Mouse (Mus musculus) mature B cell (primary cell): ENCODE measurements at regions not wholly inside any gene's neighbourhood (a gene's known extent, or its start where the extent isn't known, plus 50 kb on each side); places are given as distances from the start of the nearest gene placed in this dataset.

ENCODE experiments used
- in situ Hi-C: fragments of 300-500 bp; cut with MboI; formaldehyde crosslinking; loops from 2 replicates; pipeline ENCODE4 v1.14.3; 2019

DNA sequence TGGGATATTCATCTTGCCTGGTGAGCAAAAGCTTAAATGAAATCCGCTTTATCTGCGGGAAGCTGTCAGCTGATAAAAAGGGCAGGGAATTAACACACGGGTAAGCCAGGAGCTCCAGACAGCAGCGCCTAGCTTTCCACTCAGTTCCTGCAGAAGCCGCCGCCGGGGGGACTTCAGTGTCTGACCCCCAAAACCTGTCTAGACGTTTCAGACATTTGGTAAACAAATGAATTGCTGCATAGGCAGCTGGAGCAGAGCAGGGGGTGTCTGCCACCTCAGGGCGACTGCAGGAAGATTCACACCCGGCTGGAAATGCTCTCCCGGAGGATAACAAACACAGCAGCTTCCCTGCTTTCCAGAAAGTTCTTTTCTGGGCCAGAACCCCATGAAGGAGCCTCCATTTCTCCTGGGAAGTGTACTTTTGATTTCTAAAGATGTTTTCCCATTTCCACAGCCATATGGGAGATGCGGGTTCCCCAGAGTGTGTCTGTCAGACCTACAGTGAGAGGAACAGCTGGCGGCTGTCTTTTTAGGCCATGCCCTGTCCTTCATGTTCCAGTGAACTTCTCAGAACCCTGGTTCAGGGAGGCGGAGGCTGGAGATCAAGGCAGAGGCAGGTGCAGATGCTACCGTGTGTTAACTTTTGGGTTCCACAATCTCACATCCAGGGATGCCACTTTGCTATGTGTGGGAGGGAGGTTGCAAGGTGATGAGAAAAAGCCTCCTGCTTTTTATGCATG lies 58.7 kb upstream of the Pmepa1 start:
- in situ Hi-C loops, result no loop called here

DNA sequence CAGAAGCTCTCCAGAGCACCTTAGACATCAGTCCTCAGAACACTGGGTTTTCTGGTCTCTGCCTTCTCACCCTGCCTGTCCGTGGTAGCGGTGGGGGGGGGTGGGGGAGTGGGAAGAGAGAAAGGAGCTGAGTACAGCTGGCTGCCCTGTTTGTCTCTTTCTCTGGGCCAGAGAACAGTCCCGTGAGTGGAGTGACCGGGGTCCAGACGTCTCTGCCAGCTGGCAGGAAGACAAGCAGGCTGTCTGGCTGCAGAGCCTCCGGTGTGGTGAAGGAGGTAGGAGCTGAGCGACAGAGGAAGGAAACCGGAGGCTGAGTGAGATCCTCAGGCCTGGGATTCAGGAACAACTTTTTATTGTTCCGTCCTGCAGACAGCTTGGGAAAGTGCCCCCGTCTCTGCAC lies 59.5 kb upstream of the Pmepa1 start:
- in situ Hi-C loops, result no loop called here

DNA sequence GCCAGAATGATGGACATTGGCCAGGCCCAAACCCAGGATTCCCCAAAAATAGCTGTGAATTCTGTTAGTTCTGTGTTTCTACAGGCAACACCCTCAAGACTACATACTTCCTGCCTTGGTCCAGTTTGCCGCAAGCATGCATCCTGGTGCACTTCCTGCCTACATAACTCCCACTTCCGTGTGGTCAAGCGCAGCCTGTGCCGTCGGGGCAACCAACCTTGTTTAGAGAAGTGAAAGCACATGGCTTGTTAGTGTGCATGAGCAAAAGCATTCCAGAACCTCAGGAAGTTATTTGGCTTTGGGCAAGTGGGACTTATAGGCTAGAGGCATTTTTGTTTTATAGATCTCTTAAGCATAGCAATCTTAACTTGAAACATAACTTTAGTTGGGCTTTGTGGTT lies 61.3 kb upstream of the Pmepa1 start:
- in situ Hi-C loops, result no loop called here

DNA sequence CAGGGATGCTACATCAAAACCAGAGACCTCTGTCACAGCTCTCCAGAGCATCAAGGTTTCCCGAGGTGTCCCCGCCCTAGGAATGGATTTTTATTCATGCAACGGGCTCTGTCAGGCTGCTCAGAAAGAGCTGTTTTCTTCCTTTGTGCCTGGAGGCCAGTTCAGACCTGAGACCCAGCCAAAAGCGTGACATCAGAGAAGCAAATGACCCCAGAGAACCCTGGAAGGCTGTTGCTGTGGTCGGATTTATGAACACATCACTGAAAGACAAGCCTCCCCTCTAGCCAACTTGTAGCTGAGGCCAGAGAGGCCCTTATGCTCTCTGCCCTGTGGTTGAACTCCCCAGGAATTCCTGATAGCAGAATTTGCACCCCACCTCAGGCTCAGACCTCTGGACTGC lies 62.3 kb upstream of the Pmepa1 start:
- in situ Hi-C loops, result no loop called here

DNA sequence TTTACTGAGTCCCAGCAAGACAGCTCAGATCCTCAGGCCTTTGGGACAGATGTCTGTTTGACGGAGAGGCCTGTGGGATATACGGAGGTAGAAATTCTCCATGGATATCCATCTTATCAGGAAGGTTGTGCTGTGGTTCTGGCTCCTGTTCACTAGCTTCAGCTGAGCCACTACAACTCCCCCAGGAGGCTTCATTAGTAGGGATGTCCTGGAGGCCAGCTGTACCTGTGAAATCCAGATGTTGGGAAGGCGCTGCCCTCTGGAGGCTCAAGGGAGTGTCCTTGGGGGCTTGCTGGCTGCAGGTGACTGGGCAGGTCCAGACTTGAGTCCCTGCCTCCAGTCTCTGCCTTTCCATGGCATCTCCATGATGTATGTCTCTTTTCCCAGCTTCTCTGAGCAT lies 62.9 kb upstream of the Pmepa1 start:
- in situ Hi-C loops, result no loop called here

DNA sequence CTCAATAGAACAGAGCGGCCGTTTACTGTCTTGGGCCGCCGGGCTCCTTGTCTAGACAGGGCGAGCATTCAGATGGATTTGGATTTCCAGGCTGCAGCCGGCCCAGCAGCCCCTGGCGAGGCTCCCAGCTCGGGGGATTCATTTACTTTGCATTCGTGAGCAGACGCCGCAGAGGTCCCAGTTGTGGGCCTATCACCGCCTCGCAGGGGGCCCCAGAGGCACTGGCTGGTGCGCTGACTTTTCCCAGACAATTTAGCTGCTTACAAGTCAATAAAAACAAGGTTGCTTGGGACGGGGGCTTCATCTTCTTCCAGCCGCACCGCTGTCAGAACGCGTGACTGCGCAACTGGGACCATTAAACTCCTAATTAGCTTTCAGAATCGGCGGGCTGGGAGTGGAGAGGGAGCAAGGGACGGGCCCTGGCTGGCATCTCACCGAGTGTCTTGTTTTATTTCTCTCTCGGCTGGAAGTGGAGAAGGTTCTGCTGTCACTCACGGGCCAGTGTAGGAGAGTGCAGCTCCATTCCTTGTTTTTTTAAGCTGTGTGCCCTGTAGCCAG lies 63.8 kb upstream of the Pmepa1 start:
- in situ Hi-C loops, result no loop called here

DNA sequence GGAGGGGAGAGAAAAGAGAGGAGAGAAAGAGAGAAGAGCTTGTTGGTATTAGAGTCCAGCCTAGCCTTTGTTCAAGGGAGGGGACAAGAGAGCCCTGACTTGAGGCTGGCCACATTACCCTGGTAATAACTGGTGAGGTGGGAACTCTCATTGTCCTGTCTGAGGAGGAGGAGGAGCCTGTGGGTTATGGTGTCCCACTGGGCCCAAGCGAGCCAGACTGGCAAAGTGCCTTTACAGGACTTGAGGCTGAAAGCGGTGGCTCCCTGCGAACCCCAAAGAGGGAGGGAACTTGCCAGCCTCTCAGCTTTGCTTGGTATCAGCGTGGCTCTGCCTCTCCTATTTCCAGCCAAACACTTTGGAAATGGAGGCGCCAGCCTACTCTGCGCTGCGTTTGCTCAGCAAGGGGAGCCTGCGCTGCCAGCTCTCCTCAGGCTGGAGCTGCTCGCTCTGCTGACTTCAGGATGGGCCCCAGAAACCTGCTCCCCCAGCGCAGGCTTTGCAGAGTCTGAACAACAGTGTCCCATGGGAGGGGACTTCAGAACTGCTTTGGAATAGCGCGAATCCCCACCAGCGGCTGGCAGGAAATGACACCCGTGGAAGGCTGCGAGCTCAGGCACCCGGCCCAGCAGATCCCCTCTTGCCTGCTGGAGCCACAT lies 66.4 kb upstream of the Pmepa1 start:
- in situ Hi-C loops, result no loop called here

DNA sequence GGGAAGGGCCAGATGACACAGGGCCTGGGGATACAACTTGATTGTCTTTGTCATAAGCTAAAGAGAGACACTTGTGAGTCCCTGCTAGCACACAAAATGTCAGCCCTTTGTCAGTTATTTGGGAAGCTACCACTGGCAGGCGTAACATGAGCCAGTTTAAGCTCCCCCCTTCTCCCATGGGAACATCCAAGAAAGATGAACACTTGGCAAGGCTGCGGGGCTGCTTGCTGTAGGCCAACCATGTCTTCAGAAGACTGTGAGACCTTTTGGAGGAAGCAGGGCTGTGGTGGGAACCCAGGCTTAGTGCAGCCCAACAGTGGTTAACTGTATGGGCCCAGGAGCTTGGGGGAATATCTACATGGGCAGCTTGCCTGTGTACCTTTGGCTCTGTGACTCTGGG lies 67.3 kb upstream of the Pmepa1 start:
- in situ Hi-C loops, result no loop called here

DNA sequence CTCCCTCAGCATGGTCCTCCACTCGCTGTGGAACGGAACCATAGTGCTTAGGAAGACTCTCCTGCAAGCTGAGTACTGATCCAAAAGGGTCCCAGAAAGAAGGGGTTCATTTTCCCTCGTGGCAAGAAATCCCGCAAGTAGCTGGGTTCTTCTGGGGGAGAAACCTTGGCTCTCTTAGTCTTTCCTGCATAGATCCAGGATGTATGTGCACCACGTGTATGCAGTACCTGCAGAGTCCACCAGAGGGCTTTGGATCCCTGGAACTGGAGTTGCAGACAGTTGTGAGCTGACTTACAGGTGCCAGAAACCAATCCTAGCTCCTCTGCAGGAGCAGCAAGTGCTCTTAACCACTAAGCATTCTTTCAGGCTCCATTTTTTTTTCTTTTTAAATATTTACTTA lies 67.9 kb upstream of the Pmepa1 start:
- in situ Hi-C loops, result no loop called here

DNA sequence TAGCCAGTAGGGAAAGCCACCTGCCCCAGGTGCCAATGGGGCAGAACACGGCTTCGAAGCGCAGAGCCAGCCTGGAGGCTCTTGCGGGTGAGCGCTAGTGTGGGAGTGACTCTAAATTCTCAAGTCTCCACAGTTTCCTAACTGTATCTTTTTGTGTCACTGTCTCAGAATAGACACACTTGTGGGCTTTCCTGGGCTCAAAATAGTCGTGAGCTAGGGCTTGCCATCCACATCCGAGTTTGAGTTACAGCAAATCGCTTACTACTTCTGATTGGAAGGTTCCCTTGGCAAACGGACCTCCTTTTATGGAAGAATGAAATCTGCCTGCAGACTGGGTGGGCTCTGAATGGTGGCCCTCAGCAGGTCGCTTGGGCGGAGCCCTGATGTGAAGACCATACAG lies 71.0 kb upstream of the Pmepa1 start:
- in situ Hi-C loops, result no loop called here

DNA sequence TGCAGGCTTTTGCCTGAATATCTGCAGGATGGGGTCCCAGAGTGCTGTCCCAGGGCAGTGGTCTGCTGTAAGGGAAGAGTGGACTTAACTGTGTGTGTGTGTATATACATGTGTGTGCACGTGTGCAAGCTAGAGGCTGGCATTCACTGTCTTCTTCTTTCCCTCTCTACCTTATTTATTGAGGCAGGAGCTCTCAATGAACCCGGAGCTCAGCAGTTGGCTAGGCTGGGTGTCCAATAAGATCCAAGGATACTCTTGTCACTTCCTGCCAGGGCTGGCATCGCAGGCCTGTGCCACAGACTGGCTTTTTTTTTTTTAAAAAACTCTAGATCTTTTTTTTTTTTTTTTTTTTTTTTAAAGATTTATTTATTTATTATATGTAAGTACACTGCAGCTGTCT lies 72.4 kb upstream of the Pmepa1 start:
- in situ Hi-C loops, result no loop called here

DNA sequence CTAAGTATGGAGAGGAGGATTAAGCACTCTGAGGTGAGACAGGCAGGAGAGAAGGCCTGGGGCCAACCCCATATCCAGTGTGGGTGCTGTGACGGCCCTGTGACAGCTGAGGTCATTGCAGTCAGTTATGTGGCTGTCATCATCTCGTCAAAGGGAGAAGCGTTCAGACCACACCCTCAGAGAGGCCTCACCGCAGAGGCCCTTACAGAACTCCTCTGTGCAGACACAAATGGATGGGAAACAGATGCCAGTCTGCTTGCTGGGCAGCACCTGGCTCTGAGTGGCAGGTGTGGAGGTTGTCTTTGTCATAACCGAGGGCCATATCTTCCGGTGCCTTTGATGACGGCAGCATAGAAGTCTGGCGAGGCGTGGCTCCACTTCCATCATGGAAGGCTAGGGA lies 73.2 kb upstream of the Pmepa1 start:
- in situ Hi-C loops, result no loop called here

DNA sequence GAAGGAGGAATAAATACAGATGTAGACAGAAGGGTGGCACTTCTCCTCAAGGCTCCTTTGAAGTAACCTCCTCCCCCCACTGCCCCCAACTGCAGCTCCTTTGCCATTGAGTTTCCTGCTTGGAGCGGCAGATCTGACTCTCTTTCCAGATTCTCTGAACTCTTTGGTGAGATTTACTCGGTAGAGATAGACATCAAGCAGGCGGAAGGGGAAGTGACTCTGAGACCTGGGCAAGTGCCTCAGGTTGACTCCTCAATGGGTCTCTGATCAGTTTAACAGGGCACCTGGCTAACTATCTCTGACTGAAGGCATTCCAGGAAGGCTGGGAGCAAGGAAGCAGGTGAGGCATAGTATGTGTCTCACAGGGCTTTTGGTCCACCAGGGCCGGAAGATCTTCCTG lies 73.6 kb upstream of the Pmepa1 start:
- in situ Hi-C loops, result no loop called here

DNA sequence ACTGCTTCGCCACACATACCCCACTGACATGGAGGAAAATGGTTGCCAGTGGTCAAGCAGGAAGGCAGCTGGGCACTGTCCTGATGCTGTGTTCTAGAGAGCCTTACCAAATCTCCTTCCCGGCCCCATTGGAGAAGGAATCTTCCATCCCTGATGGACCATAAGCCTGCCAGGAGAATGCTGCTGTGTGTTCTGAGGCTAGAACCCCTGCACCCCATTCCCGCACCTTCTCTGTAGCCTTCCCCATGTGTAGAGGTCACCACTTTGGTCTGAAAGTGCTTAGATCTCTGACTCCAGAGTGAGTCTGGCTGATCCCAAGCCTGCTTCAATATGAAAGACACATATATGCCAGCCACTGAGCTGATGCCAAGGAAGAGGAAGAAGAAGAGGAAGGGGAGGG lies 74.1 kb upstream of the Pmepa1 start:
- in situ Hi-C loops, result no loop called here

DNA sequence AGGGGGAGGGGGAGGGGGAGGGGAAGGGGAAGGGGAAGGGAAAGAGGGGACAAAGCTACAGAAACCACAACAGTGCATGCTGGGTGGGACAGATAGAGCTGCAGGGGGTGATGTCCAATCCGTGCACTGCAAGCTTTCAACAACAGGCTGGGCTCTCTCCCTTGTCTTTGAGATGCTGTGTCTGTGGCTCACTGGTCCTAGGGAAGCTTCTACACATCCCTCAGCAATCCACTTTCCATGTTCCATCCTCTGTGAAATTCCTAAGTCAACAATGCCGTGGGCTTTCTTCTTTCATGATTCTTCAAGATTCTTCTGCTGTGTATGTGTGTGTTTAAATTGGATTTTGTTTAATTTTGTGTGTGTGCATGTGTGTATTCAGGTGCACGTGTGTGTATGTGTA lies 74.5 kb upstream of the Pmepa1 start:
- in situ Hi-C loops, result no loop called here

DNA sequence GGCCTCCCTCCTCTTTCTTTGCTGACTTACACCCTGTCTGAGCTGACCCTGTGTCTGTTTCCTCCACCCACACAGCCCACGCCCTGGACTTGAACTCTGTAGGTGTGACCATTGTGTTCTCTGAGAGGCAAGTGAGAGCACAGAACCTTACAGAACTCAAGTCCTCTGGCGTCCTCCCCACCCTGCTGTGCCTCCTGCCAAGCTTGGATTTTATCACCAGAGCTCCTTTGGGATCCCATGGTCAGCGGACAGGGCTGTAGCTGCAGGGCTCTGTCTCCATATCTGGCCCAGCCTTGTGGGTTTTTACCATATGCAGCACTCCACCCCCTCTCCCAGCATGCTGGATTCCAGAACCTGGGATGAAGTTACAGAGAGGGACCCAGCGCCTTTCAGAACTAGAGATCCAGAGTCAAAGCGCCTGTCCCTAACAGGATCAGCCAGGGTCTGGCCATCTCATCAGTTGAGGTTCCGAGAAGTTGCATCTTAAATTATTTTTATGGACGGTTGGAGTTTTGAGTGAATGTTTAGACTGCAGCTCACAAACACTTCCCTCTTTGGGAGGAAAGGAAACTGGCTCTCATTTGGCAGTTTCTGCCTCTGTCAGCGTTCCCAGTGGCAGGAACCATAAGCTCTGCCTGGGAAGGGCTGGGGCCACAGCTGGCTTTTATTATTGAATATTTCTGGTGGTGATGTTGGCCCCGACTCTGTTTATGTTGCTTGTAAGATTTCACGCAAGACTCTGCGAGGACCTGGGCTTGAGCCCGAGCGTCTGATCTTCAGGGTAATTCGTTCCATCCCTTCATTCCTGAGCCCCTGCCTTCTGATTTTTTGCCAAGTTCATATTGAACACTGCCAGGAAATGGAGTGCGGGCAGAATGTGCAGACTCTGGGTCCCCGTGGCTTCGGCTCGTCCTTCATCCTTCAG lies 75.8 kb upstream of the Pmepa1 start:
- in situ Hi-C loops, result no loop called here

DNA sequence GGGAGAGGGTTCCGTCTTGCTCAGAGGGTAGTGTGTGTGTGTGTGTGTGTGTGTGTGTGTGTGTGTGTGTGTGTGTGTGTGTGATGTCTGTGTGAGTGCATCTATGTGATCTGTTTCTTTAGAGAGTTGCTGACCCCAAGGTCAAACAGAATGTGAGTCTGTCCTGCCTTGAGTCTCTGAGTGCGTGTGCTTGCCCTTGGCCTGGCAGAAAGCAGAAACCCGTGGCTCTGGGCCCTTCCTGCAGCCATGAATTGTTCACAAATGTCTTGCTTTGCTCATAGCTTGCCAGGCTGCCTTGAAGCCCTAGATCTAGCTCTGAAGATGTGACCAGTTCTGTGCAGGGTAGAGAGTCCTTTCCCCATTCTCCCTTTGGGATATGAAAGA lies 76.4 kb upstream of the Pmepa1 start:
- in situ Hi-C loops, result no loop called here

DNA sequence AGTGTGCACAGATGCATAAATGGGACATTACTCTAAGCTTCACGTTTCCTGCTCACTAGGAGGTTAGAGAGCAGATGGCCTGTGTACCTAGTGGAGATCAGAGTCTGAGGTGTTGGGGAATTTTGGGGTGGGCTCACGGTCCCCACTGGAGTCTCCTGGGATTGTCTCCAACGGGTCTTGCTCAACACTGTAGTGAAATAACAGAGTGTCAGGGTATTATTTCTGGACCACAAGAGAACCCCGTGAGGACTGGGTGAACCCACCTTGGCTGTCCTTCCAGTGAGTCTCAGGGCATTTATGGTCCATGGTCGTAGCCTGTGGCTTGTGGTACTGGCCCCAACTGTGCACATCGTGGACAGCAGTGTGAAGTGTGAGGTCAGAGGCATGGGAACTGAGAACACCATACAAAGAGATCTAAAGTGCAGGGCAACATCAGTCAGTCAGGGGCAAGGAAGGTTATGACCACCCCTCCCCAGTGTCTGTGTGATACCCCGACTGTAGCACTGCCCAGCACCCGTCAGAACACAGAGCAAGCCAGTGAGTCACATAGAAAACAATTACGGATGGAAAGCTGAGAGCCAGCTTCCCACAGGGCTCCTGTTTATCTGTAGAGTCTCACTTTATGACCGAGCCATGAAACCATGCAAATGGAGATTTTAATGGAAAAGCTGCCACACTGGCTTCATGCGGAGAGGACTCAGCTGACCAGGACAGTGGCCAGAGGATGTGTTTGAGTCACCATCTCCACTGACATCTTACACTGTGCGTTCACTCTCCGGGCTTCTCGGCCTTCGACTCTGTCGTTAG lies 77.3 kb upstream of the Pmepa1 start:
- in situ Hi-C loops, result no loop called here

DNA sequence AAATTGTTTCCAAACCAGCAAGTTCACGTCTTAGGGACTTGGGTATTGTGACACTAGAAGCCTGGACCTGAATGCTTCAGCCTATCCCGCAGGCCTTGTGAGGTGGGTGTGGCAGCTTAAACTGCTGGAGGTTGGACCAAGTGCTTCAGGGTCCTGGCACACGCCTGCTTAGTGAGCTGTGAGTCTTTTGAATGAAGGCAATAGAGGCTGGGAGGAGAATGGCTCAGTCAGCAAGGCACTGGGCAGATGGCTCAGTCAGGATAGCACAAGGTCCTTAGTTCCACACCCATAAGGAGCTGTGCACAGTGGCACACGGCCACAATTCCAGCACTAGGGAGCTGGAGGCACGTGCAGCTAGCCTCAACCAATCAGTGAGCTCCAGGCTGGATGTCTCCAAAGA lies 80.5 kb upstream of the Pmepa1 start:
- in situ Hi-C loops, result no loop called here

DNA sequence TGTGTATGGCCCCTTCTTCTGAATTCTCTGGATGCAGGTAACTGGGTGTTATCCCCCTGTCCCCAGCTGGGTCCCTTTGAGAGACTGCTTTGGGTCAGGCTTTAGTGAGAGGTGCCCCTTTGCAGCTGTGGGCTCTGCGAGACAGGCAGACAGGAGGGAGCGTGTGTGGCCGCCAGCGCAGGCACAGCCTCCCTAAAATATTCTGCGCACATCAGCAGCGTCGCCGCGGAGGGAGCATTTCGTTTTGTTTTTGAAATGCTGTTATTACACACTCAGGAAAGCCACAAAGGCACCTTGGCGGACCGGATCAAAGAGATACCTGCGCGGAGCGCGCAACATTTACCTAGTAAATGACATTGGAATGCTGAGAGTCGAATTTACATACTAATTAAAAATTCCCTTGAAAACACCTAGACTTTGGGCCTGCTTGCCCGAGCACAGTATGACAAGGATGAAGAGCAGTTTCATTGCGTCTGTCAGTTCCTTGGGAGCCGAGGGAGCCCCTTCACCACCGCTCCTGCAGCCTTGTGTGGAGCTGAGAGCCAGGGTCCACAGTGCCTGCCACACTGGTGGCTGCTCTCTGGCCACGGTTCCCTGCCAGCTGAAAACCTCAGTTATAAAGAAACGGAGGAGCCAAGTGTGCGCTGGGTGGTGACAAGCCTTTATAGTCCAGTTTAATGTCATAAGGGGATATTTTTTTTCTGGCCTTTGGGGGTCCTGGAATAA lies 89.3 kb upstream of the Pmepa1 start:
- in situ Hi-C loops, result no loop called here

DNA sequence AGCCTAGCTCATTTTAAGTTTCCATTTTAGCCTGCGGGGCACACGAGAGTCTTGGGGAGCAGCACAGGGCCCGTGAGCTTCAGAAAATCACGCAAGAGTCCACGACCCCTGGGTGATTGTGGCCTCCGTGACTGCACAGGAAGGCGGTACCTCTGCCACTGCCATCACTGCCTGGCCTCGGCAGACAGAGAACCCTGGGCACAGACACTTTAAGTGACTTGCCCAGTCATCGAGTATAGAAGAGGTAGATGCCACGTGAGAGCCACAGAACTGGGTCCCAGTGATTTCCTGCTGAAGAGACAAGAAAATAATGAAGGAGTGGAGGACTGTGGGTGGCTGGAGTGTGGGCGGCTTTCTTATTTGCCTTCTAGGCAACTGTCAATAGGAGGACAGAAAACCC lies 90.4 kb upstream of the Pmepa1 start:
- in situ Hi-C loops, result no loop called here
